Mouse (Mus musculus) G1E (cell line): ENCODE measurements at regions not wholly inside any gene's neighbourhood (a gene's known extent, or its start where the extent isn't known, plus 50 kb on each side); places are given as distances from the start of the nearest gene placed in this dataset.
A peak's percentile ranks its signal among the peaks of the same experiment; 100 is the strongest.

Source experiments
- ATAC-seq: 2 replicates; pipeline ENCODE4 v1.8.0; 2016; ENCODE audit warnings: mild to moderate bottlenecking; ENCODE audit not compliant: insufficient number of reproducible peaks, poor library complexity, low FRiP score, severe bottlenecking; ENCODE audit errors: extremely low read depth
- DNase-seq: peaks from one replicate; pipeline ENCODE4 v3.0.0; 2012; ENCODE audit warnings: low spot score
- H3K27me3 ChIP-seq: 2 replicates; pipeline ENCODE4 v1.6.1; 2012; ENCODE audit warnings: mild to moderate bottlenecking, low read length, inconsistent platforms; ENCODE audit not compliant: insufficient read depth
- H3K36me3 ChIP-seq: replicated peaks from 2 replicates; pipeline ENCODE3; 2012; ENCODE audit warnings: mild to moderate bottlenecking, inconsistent platforms
- H3K4me1 ChIP-seq: 2 replicates; pipeline ENCODE4 v1.6.1; 2012; ENCODE audit warnings: low read depth, low read length, inconsistent platforms, mixed read lengths; ENCODE audit not compliant: insufficient read depth
- H3K4me3 ChIP-seq: 2 replicates; pipeline ENCODE4 v1.5.1; 2012; ENCODE audit warnings: low read depth, mild to moderate bottlenecking, inconsistent platforms, low read length, moderate library complexity, mixed read lengths
- H3K9me3 ChIP-seq: replicated peaks from 2 replicates; pipeline ENCODE4 v1.6.1; 2012; ENCODE audit warnings: inconsistent platforms
- CTCF ChIP-seq: IDR thresholded peaks from 2 replicates; pipeline ENCODE4 v1.5.1; 2012; ENCODE audit warnings: low read depth, low read length, inconsistent platforms, mixed read lengths
- GATA1 ChIP-seq: IDR thresholded peaks from 2 replicates; pipeline ENCODE4 v1.6.1; 2012; ENCODE audit warnings: borderline replicate concordance, low read length, inconsistent platforms, mixed read lengths
- GATA2 ChIP-seq: IDR thresholded peaks from 2 replicates; pipeline ENCODE4 v1.6.1; 2012; ENCODE audit warnings: low read depth, low read length, inconsistent platforms, borderline replicate concordance
- POLR2AphosphoS5 ChIP-seq: IDR thresholded peaks from 2 replicates; pipeline ENCODE4 v1.6.1; 2012; ENCODE audit warnings: low read depth, low read length, inconsistent platforms; ENCODE audit not compliant: insufficient replicate concordance
- TAL1 ChIP-seq: conservative IDR thresholded peaks from 2 replicates; pipeline ENCODE4 v1.6.1; 2012; ENCODE audit warnings: low read depth, low read length, inconsistent platforms, mixed read lengths

DNA sequence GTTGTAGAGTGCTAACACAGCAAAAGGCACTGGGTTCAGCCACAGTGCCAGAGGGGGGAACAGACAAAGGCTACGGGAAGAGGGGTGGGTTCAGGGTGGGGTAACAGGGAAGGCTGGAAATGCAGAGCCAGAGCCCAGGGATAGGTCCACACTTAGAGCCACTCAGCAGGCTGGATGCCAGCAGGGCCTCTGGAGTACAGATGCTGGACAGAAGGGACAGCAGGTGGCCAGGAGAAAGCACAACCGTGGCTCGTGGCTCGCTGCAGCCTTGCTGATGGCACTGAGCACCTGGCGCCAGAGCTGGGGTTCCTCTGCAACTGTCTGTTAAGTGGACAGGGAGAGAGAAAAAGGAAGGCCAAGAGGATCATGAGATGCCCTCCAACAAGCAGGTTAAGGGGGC, 174.2 kb downstream of the Mroh4 start:
- Histone ChIP-seq H3K4me3 (no peak overlapping the region), H3K4me1 (no peaks in the 10 kb centered on the region), H3K27me3 (no peaks in the 10 kb centered on the region), H3K36me3 (no peaks in the 10 kb centered on the region), H3K9me3 (peaks cover 61% of the 10 kb centered on the region)
- DNase-seq (no peak), ATAC-seq (no peak)
- no peak for TF ChIP-seq GATA2
- TF ChIP-seq GATA1 = no peak

DNA sequence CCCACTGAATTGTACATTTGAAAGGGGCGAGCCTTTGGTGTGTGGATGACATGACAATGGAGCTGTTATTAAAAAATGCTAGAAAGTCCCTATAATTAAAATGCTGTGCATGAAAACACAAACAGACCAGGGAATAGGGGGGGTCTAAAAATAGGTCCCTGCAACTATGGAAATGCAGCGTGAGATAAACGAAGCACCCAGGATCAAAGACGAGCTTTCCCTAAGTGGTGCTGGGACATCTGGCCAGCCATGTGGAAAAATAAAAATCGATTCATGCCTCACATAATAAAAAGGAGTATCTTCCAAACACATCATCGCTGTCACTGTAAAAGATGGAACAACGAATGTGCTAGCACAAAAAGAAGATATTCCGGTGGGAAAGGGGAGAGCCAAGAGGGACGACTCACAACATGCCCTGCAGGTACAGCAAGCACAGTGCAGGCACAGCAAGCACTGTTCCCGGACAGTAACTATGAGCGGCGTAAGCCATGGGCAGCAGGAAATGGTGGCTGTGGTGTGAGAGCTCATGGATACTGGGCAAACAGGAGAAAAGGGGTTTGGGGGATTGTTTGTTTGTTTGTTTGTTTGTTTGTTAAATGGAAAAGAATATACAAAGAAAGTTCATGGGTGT, 176.7 kb downstream of the Mroh4 start:
- H3K4me3 ChIP-seq = 0 out of 2 replicates have a peak overlapping the region, but pooled peaks have one; percentile 30
- no peaks in the 10 kb centered on the region for H3K4me1 ChIP-seq
- H3K27me3 ChIP-seq = no peaks in the 10 kb centered on the region
- no peak for ATAC-seq
- peaks cover 71% of the 10 kb centered on the region for H3K9me3 ChIP-seq
- H3K36me3 ChIP-seq = no peaks in the 10 kb centered on the region
- no peak for DNase-seq
- TF ChIP-seq GATA2 = no peak
- no peak for TF ChIP-seq CTCF
- no peak for TF ChIP-seq GATA1
- TF ChIP-seq POLR2AphosphoS5 = no peak
- TF ChIP-seq TAL1 = no peak

DNA sequence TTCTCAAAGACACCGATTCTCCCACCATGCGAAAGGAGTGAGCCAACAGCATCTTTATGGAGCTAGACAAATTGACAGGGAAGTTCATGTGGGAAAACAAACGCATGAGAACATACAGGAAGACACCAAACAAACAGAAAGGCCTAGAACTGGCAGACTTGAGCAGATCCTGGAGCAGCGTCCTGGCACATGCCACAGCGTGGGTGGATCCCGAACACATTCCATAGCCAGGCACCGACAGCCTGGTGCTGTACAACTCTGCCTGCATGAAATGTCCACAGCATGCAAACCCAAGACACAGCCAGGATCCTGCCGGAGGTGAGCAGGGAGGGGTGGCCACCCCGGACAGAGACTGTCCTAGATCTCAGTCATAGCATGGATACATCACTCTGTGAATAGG, 177.2 kb downstream of the Mroh4 start:
- no peak for ATAC-seq
- DNase-seq = no peak
- no peaks in the 10 kb centered on the region for H3K4me1 ChIP-seq
- TF ChIP-seq GATA1 (no peak), TAL1 (no peak), GATA2 (no peak), CTCF (no peak), POLR2AphosphoS5 (no peak)
- H3K9me3 ChIP-seq = peaks cover 76% of the 10 kb centered on the region
- H3K4me3 ChIP-seq = no peak overlapping the region
- H3K27me3 ChIP-seq = no peaks in the 10 kb centered on the region
- H3K36me3 ChIP-seq = no peaks in the 10 kb centered on the region

DNA sequence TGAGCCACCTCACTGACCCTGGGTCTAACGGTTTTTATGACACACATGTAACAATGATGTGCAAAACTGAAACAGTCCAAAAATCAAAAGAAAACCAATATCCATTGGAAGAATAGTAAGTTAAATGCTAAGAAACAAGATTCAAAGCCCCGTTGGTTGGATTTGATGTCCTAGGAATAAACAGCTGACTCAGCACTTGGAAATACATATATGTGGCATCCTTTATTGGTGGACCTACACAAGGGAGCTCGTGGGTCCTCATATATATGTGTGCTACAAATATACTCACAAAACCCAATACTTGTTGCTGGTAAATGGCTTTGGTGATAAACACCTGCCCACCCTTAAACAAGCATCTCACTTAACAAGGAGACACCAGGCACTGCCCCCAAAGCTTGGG, 178.2 kb downstream of the Mroh4 start:
- H3K36me3 ChIP-seq = no peaks in the 10 kb centered on the region
- H3K4me3 ChIP-seq = no peak overlapping the region
- no peak for ATAC-seq
- no peak for DNase-seq
- H3K4me1 ChIP-seq = no peaks in the 10 kb centered on the region
- peaks cover 79% of the 10 kb centered on the region for H3K9me3 ChIP-seq
- TF ChIP-seq TAL1 = no peak
- TF ChIP-seq CTCF = no peak
- TF ChIP-seq POLR2AphosphoS5 = no peak
- TF ChIP-seq GATA1 = no peak
- no peak for TF ChIP-seq GATA2
- H3K27me3 ChIP-seq = no peaks in the 10 kb centered on the region

DNA sequence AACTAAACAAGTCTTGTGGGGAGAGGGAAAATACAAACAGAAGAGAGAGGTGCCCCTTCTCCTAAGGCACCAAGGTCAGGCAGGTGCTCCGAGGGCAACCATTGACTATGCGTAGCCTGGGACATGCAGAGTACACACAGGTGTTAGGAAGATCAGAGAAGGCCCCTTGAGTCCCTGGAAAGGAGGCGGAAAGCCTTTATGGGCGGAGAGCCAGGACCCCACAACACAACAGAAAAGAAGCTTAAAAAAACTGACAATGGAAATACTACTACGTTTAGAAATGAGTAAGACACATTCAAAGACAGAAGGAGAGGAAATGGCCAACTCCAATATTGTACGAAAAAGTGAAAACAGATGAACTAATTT, 179.5 kb downstream of the Mroh4 start:
- H3K36me3 ChIP-seq = no peaks in the 10 kb centered on the region
- peaks cover 79% of the 10 kb centered on the region for H3K9me3 ChIP-seq
- DNase-seq = no peak
- no peaks in the 10 kb centered on the region for H3K27me3 ChIP-seq
- H3K4me1 ChIP-seq = no peaks in the 10 kb centered on the region
- no peak overlapping the region for H3K4me3 ChIP-seq
- no peak for TF ChIP-seq CTCF
- TF ChIP-seq TAL1 = no peak
- no peak for TF ChIP-seq GATA2
- no peak for TF ChIP-seq GATA1
- no peak for TF ChIP-seq POLR2AphosphoS5
- ATAC-seq = no peak

DNA sequence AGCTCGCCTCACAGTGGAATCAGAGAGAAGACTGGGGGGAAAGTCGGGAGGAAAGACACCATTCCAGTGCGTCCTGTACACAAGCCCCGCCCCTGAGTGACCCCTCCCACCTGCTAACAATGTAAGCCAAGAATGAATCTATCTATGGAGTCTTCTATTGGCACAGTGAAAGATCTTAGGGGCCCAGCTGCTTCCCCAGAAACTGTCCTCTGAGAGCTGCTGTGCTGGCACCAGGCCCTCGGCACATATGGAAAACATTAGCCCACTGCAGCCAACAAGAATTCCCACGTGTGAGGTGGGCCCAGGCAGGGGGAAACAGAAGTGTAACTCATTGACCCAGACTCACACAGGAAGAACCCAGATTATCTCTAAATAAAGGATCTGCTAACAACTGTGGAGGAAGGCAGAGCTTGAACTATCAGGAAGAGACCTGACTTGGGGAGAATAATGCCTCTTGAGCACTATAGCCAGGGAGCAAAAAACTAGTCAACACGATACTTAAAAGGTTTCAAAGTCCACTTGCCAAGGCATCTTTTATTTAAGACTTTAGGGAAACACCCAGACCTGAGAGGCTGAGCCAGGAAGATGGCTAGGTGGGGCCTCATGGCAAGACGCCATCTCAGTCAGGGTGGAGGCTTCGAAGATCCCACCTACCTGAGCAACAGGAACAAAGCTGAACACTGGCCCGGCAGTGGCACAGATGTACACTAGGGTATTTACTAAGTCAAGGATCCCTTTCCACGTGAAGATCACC, 180.1 kb downstream of the Mroh4 start:
- TF ChIP-seq GATA2 = no peak
- TF ChIP-seq CTCF = no peak
- TF ChIP-seq TAL1 = no peak
- TF ChIP-seq POLR2AphosphoS5 = no peak
- no peak for TF ChIP-seq GATA1
- Histone ChIP-seq H3K4me3 (no peak overlapping the region), H3K36me3 (no peaks in the 10 kb centered on the region), H3K9me3 (peaks cover 80% of the 10 kb centered on the region), H3K27me3 (no peaks in the 10 kb centered on the region), H3K4me1 (no peaks in the 10 kb centered on the region)
- ATAC-seq (no peak), DNase-seq (no peak)

DNA sequence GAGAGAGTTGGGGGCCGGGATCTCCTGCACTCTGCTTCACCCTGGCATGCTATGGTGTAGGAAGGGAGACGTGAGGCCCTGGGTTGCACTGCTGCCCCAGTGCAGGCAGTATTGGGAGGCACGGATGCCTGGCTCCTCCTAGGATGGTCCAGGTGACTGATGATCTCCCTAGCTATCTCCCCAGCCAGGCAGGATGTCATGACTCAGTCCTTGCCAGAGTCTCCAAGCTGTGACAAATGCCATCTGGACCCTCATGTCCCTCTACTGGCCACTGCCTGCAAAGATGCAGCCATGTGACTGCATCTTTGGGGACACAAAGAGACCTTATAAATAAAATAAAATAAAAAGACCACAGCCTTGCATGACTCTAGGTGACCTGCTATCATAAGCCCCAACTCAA, 181.6 kb downstream of the Mroh4 start:
- no peaks in the 10 kb centered on the region for H3K4me1 ChIP-seq
- ATAC-seq (no peak), DNase-seq (no peak)
- peaks cover 82% of the 10 kb centered on the region for H3K9me3 ChIP-seq
- no peaks in the 10 kb centered on the region for H3K27me3 ChIP-seq
- H3K4me3 ChIP-seq = no peak overlapping the region
- no peaks in the 10 kb centered on the region for H3K36me3 ChIP-seq
- TF ChIP-seq GATA1 (no peak), POLR2AphosphoS5 (no peak), CTCF (no peak), TAL1 (no peak), GATA2 (no peak)
